ENCODE assay signal across 25 mouse cellular contexts in genomic region chr12:109100381-109100780, GRCm38 (mm10). TPM values are rescaled to one million over a fixed set of nuclear protein-coding genes. Genes with fewer than 3 reads are reported as not detected.
DNase-seq lines count a peak whose midpoint lies in the region; ATAC-seq and TF ChIP-seq lines count a peak whose summit lies in the region.
"Had no signal": no experiment of that assay in that cellular context is flagged by ENCODE, and none has a peak within 500 bp of the region (broad histone marks: within the 10 kb centered on the region; RNA-seq: fewer than 3 reads in every experiment).

No protein-coding gene starts in this region.

- DNase-seq in heart, adult 11 months: peak; percentile 45
- no peak for DNase-seq in heart, postnatal 14 days
- DNase-seq in liver, embryonic 11.5 days (ENCODE audit: low spot score): peak; percentile 1
- DNase-seq in A20 (ENCODE audit: low read depth, low spot score) (peak; percentile 61), CH12.LX (ENCODE audit: extremely low read depth) (peak; percentile 52)
- DNase-seq in T-cell, adult 2 months (ENCODE audit: low spot score): no peak
- no peak for DNase-seq in gastrocnemius, postnatal 10 days
- DNase-seq: adrenal gland, adult 2 months; adrenal gland, adult 8-10 months; adrenal gland, postnatal 10 days; adrenal gland, postnatal 14 days; adrenal gland, postnatal 25 days; adrenal gland, postnatal 36 days; B cell, adult 2 months; cerebellum, adult 11 months; cerebellum, adult 11-12 months; cerebellum, adult 18-20 months; cerebellum, adult 2 months; cerebellum, adult 8-10 months had no signal

- H3K9me3 ChIP-seq in liver, embryonic 11.5 days (ENCODE audit: control insufficient read depth, low read length): no peaks in the 10 kb centered on the region
- H3K9me3 ChIP-seq in liver, embryonic 12.5 days (replicated peaks): no peaks in the 10 kb centered on the region
- no peaks in the 10 kb centered on the region for H3K9me3 ChIP-seq in CH12.LX (replicated peaks; ENCODE audit: low read length)

- no peaks in the 10 kb centered on the region for H3K36me3 ChIP-seq in liver, embryonic 11.5 days (ENCODE audit: control insufficient read depth, insufficient read depth, low read length)
- no peaks in the 10 kb centered on the region for H3K36me3 ChIP-seq in liver, embryonic 12.5 days
- no peaks in the 10 kb centered on the region for H3K36me3 ChIP-seq in CH12.LX (replicated peaks in 1 of 2; ENCODE audit: control insufficient read depth in 1 of 2, insufficient read depth in 1 of 2, low read length in 1 of 2)
- H3K36me3 ChIP-seq: G1E had no signal

- no peak for TF ChIP-seq POLR2A in CH12.LX (IDR thresholded peaks at IDR 0.05; ENCODE audit: low read depth, low read length)

- intact Hi-C loops in heart, postnatal 14 days (cut with DNase I): no loop called here

- dilution Hi-C loops in CH12.LX (cut with MboI; ENCODE audit: extremely low pct_ligation_motif_present, extremely low pct_unique_long_range_greater_than_20kb, low sequenced_read_pairs): no loop called here

- no peaks in the 10 kb centered on the region for H3K79me2 ChIP-seq in CH12.LX (replicated peaks; ENCODE audit: control insufficient read depth, extremely low read depth, insufficient read depth, poor library complexity, severe bottlenecking)

- TF ChIP-seq CTCF in CH12.LX (conservative IDR thresholded peaks at IDR 0.05 in 1 of 2, IDR thresholded peaks at IDR 0.05 in 1 of 2; ENCODE audit: low read depth in 2 of 2, low read length in 2 of 2): no peak

- in situ Hi-C loops in CH12.LX (cut with MboI; ENCODE audit: low pct_ligation_motif_present, low pct_unique_long_range_greater_than_20kb, low sequenced_read_pairs): no loop called here

- no peak overlapping the region for H3K4me3 ChIP-seq in liver, embryonic 11.5 days (ENCODE audit: low read depth, low read length)
- H3K4me3 ChIP-seq in liver, embryonic 12.5 days: no peak overlapping the region
- no peak overlapping the region for H3K4me3 ChIP-seq in CH12.LX (replicated peaks in 1 of 3; ENCODE audit: low read depth in 2 of 3, low read length in 2 of 3, poor library complexity in 1 of 3)

- H3K9ac ChIP-seq in liver, embryonic 11.5 days (ENCODE audit: low read depth, low read length): no peak overlapping the region
- H3K9ac ChIP-seq in liver, embryonic 12.5 days: no peak overlapping the region
- no peak overlapping the region for H3K9ac ChIP-seq in CH12.LX (ENCODE audit: insufficient read depth, low read depth)

- no peaks in the 10 kb centered on the region for H3K27me3 ChIP-seq in liver, embryonic 11.5 days (replicated peaks; ENCODE audit: control insufficient read depth, insufficient read depth, low read length)
- H3K27me3 ChIP-seq in liver, embryonic 12.5 days (replicated peaks): no peaks in the 10 kb centered on the region
- no peaks in the 10 kb centered on the region for H3K27me3 ChIP-seq in CH12.LX (replicated peaks)

- no peak overlapping the region for H3K27ac ChIP-seq in liver, embryonic 11.5 days (ENCODE audit: low read depth, low read length)
- no peak overlapping the region for H3K27ac ChIP-seq in liver, embryonic 12.5 days
- H3K27ac ChIP-seq in CH12.LX (ENCODE audit: insufficient read depth, low read depth): no peak overlapping the region

- H3K4me2 ChIP-seq in liver, embryonic 11.5 days: no peak overlapping the region
- no peak overlapping the region for H3K4me2 ChIP-seq in liver, embryonic 12.5 days
- no peak overlapping the region for H3K4me2 ChIP-seq in CH12.LX (ENCODE audit: insufficient read depth, low read depth, poor library complexity, severe bottlenecking)

- no peak for TF ChIP-seq EP300 in CH12.LX (IDR thresholded peaks at IDR 0.05; ENCODE audit: low read length)

- no peak for ATAC-seq in liver, embryonic 11.5 days (replicated peaks; ENCODE audit: low FRiP score)
- no peak for ATAC-seq in liver, embryonic 12.5 days
- ATAC-seq: activated CD4-positive, CD25-positive, alpha-beta regulatory T cell, adult 4 months; CD4-positive, CD25-positive, alpha-beta regulatory T cell, adult 4 months; Patski had no signal

- 88% methylated on average over 7 of the region's 7 CpGs for WGBS in liver, embryonic 11.5 days
- 77% methylated on average over 7 of the region's 7 CpGs for WGBS in liver, embryonic 12.5 days (ENCODE audit: insufficient replicate concordance)

- no peaks in the 10 kb centered on the region for H3K4me1 ChIP-seq in liver, embryonic 11.5 days (replicated peaks; ENCODE audit: control insufficient read depth, insufficient read depth, low read length)
- H3K4me1 ChIP-seq in liver, embryonic 12.5 days: no peaks in the 10 kb centered on the region
- H3K4me1 ChIP-seq in CH12.LX (ENCODE audit: control insufficient read depth in 1 of 2, insufficient read depth in 2 of 2): peaks cover 0 to 18% of the 10 kb centered on the region in 2 experiments; a peak in 2 of 4 replicates

- no peak for TF ChIP-seq RAD21 in CH12.LX (IDR thresholded peaks at IDR 0.05; ENCODE audit: low read depth, low read length)

TF ChIP-seq in CH12.LX, 34 proteins besides CTCF, POLR2A, EP300 and RAD21:
- no peak for TF ChIP-seq ZC3H11A (IDR thresholded peaks at IDR 0.05; ENCODE audit: low read depth, low read length)
- TF ChIP-seq PAX5 (IDR thresholded peaks at IDR 0.05; ENCODE audit: low read length): no peak
- TF ChIP-seq MEF2A (IDR thresholded peaks at IDR 0.05; ENCODE audit: borderline replicate concordance, low read depth, low read length): no peak
- no peak for TF ChIP-seq UBTF (IDR thresholded peaks at IDR 0.05; ENCODE audit: low read depth, low read length)
- TF ChIP-seq ELF1 (IDR thresholded peaks at IDR 0.05; ENCODE audit: low read depth, low read length): no peak
- TF ChIP-seq HCFC1 (IDR thresholded peaks at IDR 0.05; ENCODE audit: low read depth, low read length): no peak
- no peak for TF ChIP-seq MAX (IDR thresholded peaks at IDR 0.05; ENCODE audit: low read length)
- no peak for TF ChIP-seq MYC (IDR thresholded peaks at IDR 0.05; ENCODE audit: low read depth, low read length)
- TF ChIP-seq ZMIZ1 (IDR thresholded peaks at IDR 0.05; ENCODE audit: low read depth, low read length): no peak
- TF ChIP-seq JUN (IDR thresholded peaks at IDR 0.05; ENCODE audit: insufficient read depth, low read depth, low read length): no peak
- no peak for TF ChIP-seq NRF1 (IDR thresholded peaks at IDR 0.05; ENCODE audit: low read depth, low read length)
- TF ChIP-seq MXI1 (IDR thresholded peaks at IDR 0.05; ENCODE audit: low read depth, low read length): no peak
- TF ChIP-seq POLR2AphosphoS2 (IDR thresholded peaks at IDR 0.05; ENCODE audit: low read depth, low read length): no peak
- no peak for TF ChIP-seq GABPA (IDR thresholded peaks at IDR 0.05; ENCODE audit: insufficient replicate concordance, low read depth, low read length)
- no peak for TF ChIP-seq SMC3 (IDR thresholded peaks at IDR 0.05; ENCODE audit: low read depth, low read length)
- TF ChIP-seq MAFK (IDR thresholded peaks at IDR 0.05; ENCODE audit: insufficient replicate concordance, low read length): no peak
- TF ChIP-seq SIN3A (IDR thresholded peaks at IDR 0.05; ENCODE audit: low read length): no peak
- TF ChIP-seq ZNF384 (IDR thresholded peaks at IDR 0.05; ENCODE audit: low read depth, low read length): no peak
- no peak for TF ChIP-seq BHLHE40 (IDR thresholded peaks at IDR 0.05; ENCODE audit: low read depth, low read length)
TF ChIP-seq in CH12.LX: peak in this region for 0.

RNA-seq across cellular contexts. Expression of gene Begain, which starts 32.4 kb away (rescaled TPM):
- under 1 TPM; 0.51 to 0.67 TPM for total RNA-seq in heart, postnatal 14 days (2021)
- 2.2 and 3.2 TPM in 2 replicates for polyA plus RNA-seq in liver, embryonic 11.5 days (2014; fragmentation: Nextera tagmentation; extraction: Ambion mirVana)
- polyA plus RNA-seq in liver, embryonic 12.5 days (2016; fragmentation: Nextera tagmentation; extraction: Ambion mirVana): 1.9 and 2.2 TPM in 2 replicates
- total RNA-seq in CH12.LX (2012; rRNA removed): 0.08 TPM in 1 of 2 replicates, not detected in the other
- 0.08 TPM in 1 of 2 replicates, not detected in the other for total RNA-seq in CH12.LX (2014; rRNA removed)
- 0.41 and 0.89 TPM in 2 replicates for polyA plus RNA-seq in CH12.LX (2012; ENCODE audit: insufficient read length, low read depth)
- total RNA-seq in gastrocnemius, postnatal 10 days (2021): 1 to 10 TPM; 2.7 to 3.5 TPM
- total RNA-seq: G1E, MEL had no signal
- polyA plus RNA-seq: activated CD4-positive, CD25-positive, alpha-beta regulatory T cell, adult 4 months; G1E had no signal

Comparison
In these comparisons a context has a peak if more than half of its experiments do, and no peak if none do; other contexts are left out.
1. DNase-seq: peak in heart, adult 11 months (single experiment), liver, embryonic 11.5 days (single experiment), A20 (single experiment) and CH12.LX (single experiment); none in heart, postnatal 14 days (0 of 2), T-cell, adult 2 months (single experiment) and gastrocnemius, postnatal 10 days (single experiment).